Mouse (Mus musculus) CH12.LX (cell line): ENCODE data around the gene Klk5. TPM values are rescaled to one million over a fixed set of nuclear protein-coding genes. Genes with fewer than 3 reads are reported as not detected.
A peak's percentile ranks its signal among the peaks of the same experiment; 100 is the strongest.

Experiments used
- DNase-seq: peaks from one replicate; pipeline ENCODE4 v3.0.0-alpha.2; 2013; ENCODE audit errors: extremely low read depth
- H3K27ac ChIP-seq: 2 replicates; pipeline ENCODE4 v1.5.1; 2012; ENCODE audit warnings: low read depth, mild to moderate bottlenecking, control low read depth, moderate library complexity; ENCODE audit not compliant: insufficient read depth
- H3K27me3 ChIP-seq: replicated peaks from 2 replicates; pipeline ENCODE3; 2012; ENCODE audit warnings: inconsistent platforms
- H3K36me3 ChIP-seq, 2 experiments: replicated peaks in 1 of 2; 2 replicates each; pipeline versions ENCODE3 to v1.6.1; 2012; ENCODE audit warnings: inconsistent platforms in 1 of 2, low read length in 1 of 2, mild to moderate bottlenecking in 1 of 2, mixed read lengths in 1 of 2, moderate library complexity in 1 of 2; ENCODE audit not compliant: control insufficient read depth in 1 of 2, insufficient read depth in 1 of 2
- H3K4me1 ChIP-seq, 2 experiments: 2 replicates each; pipeline ENCODE4 v1.6.1; 2012; ENCODE audit warnings: inconsistent platforms in 1 of 2, moderate library complexity in 1 of 2; ENCODE audit not compliant: insufficient read depth in 2 of 2, control insufficient read depth in 1 of 2
- H3K4me2 ChIP-seq: 2 replicates; pipeline ENCODE4 v1.6.1; 2012; ENCODE audit warnings: low read depth, mild to moderate bottlenecking, control low read depth; ENCODE audit not compliant: poor library complexity, insufficient read depth, severe bottlenecking
- H3K4me3 ChIP-seq, 3 experiments: fragments of 150-350 bp in 1 of 3; sonication (generic) in 1 of 3; replicated peaks in 1 of 3; 2 replicates each; pipeline versions ENCODE3 to v1.5.1; 2011 to 2012; ENCODE audit warnings: low read depth in 2 of 3, low read length in 2 of 3, mild to moderate bottlenecking in 2 of 3, moderate library complexity in 2 of 3, control low read depth in 1 of 3, improper control_type of control experiment in 1 of 3, inconsistent platforms in 1 of 3, mixed read lengths in 1 of 3; ENCODE audit not compliant: poor library complexity in 1 of 3
- H3K79me2 ChIP-seq: replicated peaks from 2 replicates; pipeline ENCODE4 v1.6.1; 2012; ENCODE audit warnings: mild to moderate bottlenecking, moderate library complexity; ENCODE audit not compliant: control insufficient read depth, poor library complexity, insufficient read depth, severe bottlenecking; ENCODE audit errors: extremely low read depth
- H3K9ac ChIP-seq: 2 replicates; pipeline ENCODE4 v1.6.1; 2012; ENCODE audit warnings: low read depth, mild to moderate bottlenecking, control low read depth, moderate library complexity; ENCODE audit not compliant: insufficient read depth
- H3K9me3 ChIP-seq: replicated peaks from 2 replicates; pipeline ENCODE3; 2012; ENCODE audit warnings: low read length, inconsistent platforms, mixed read lengths
- BHLHE40 ChIP-seq: IDR thresholded peaks from 2 replicates; pipeline ENCODE4 v1.6.1; 2011; ENCODE audit warnings: mild to moderate bottlenecking, low read depth, low read length, improper control_type of control experiment
- CHD1 ChIP-seq: IDR thresholded peaks from 2 replicates; pipeline ENCODE4 v1.6.1; 2012; ENCODE audit warnings: low read depth, low read length, improper control_type of control experiment, inconsistent platforms
- CTCF ChIP-seq, 2 experiments: IDR thresholded peaks in 1 of 2; conservative IDR thresholded peaks in 1 of 2; 2 replicates each; pipeline ENCODE4 v1.5.1; 2011 to 2012; ENCODE audit warnings: low read depth in 2 of 2, low read length in 2 of 2, improper control_type of control experiment in 1 of 2, inconsistent platforms in 1 of 2, mild to moderate bottlenecking in 1 of 2, moderate library complexity in 1 of 2
- E2F4 ChIP-seq: IDR thresholded peaks from 2 replicates; pipeline ENCODE4 v1.6.1; 2011; ENCODE audit warnings: low read depth, low read length, improper control_type of control experiment; ENCODE audit not compliant: insufficient replicate concordance
- ELF1 ChIP-seq: IDR thresholded peaks from 2 replicates; pipeline ENCODE4 v1.6.1; 2014; ENCODE audit warnings: low read depth, mild to moderate bottlenecking, inconsistent platforms, low read length, improper control_type of control experiment
- EP300 ChIP-seq: IDR thresholded peaks from 2 replicates; pipeline ENCODE4 v1.6.1; 2011; ENCODE audit warnings: low read length, improper control_type of control experiment
- ETS1 ChIP-seq: conservative IDR thresholded peaks from 2 replicates; pipeline ENCODE4 v1.6.1; 2012; ENCODE audit warnings: low read depth, mild to moderate bottlenecking, inconsistent platforms, low read length, improper control_type of control experiment, moderate library complexity
- GABPA ChIP-seq: IDR thresholded peaks from 2 replicates; pipeline ENCODE4 v1.6.1; 2012; ENCODE audit warnings: low read depth, low read length, improper control_type of control experiment, inconsistent platforms; ENCODE audit not compliant: insufficient replicate concordance
- IRF4 ChIP-seq: IDR thresholded peaks from 2 replicates; pipeline ENCODE4 v1.6.1; 2014; ENCODE audit warnings: low read depth, mild to moderate bottlenecking, inconsistent platforms, low read length, improper control_type of control experiment
- JUND ChIP-seq: conservative IDR thresholded peaks from 2 replicates; pipeline ENCODE4 v1.6.1; 2011; ENCODE audit warnings: low read depth, low read length, improper control_type of control experiment
- MAZ ChIP-seq: IDR thresholded peaks from 2 replicates; pipeline ENCODE4 v1.6.1; 2012; ENCODE audit warnings: low read depth, mild to moderate bottlenecking, inconsistent platforms, low read length, improper control_type of control experiment, moderate library complexity
- MEF2A ChIP-seq: IDR thresholded peaks from 2 replicates; pipeline ENCODE4 v1.6.1; 2014; ENCODE audit warnings: low read depth, mild to moderate bottlenecking, inconsistent platforms, low read length, improper control_type of control experiment, borderline replicate concordance
- MXI1 ChIP-seq: IDR thresholded peaks from 2 replicates; pipeline ENCODE4 v1.6.1; 2011; ENCODE audit warnings: mild to moderate bottlenecking, low read depth, low read length, improper control_type of control experiment
- MYC ChIP-seq: IDR thresholded peaks from 2 replicates; pipeline ENCODE4 v1.6.1; 2011; ENCODE audit warnings: low read depth, mild to moderate bottlenecking, improper control_type of control experiment, low read length
- NELFE ChIP-seq: IDR thresholded peaks from 2 replicates; pipeline ENCODE4 v1.6.1; 2011; ENCODE audit warnings: low read depth, low read length, improper control_type of control experiment
- POLR2AphosphoS2 ChIP-seq: IDR thresholded peaks from 2 replicates; pipeline ENCODE4 v1.6.1; 2011; ENCODE audit warnings: low read depth, low read length, improper control_type of control experiment
- RAD21 ChIP-seq: IDR thresholded peaks from 2 replicates; pipeline ENCODE4 v1.6.1; 2011; ENCODE audit warnings: low read depth, mild to moderate bottlenecking, low read length, improper control_type of control experiment, moderate library complexity
- SIN3A ChIP-seq: IDR thresholded peaks from 2 replicates; pipeline ENCODE4 v1.6.1; 2012; ENCODE audit warnings: low read length, improper control_type of control experiment, inconsistent platforms
- SMC3 ChIP-seq: IDR thresholded peaks from 2 replicates; pipeline ENCODE4 v1.6.1; 2011; ENCODE audit warnings: low read depth, low read length, improper control_type of control experiment
- TBP ChIP-seq: conservative IDR thresholded peaks from 2 replicates; pipeline ENCODE4 v1.6.1; 2011; ENCODE audit warnings: low read depth, low read length, improper control_type of control experiment
- TCF12 ChIP-seq: IDR thresholded peaks from 2 replicates; pipeline ENCODE4 v1.6.1; 2014; ENCODE audit warnings: low read depth, mild to moderate bottlenecking, inconsistent platforms, low read length, improper control_type of control experiment
- USF1 ChIP-seq: IDR thresholded peaks from 2 replicates; pipeline ENCODE4 v1.6.1; 2014; ENCODE audit warnings: low read depth, mild to moderate bottlenecking, inconsistent platforms, low read length, improper control_type of control experiment
- USF2 ChIP-seq: conservative IDR thresholded peaks from 2 replicates; pipeline ENCODE4 v1.6.1; 2011; ENCODE audit warnings: low read depth, low read length, improper control_type of control experiment
- ZC3H11A ChIP-seq: IDR thresholded peaks from 2 replicates; pipeline ENCODE4 v1.6.1; 2012; ENCODE audit warnings: low read depth, mild to moderate bottlenecking, inconsistent platforms, low read length, improper control_type of control experiment
- ZMIZ1 ChIP-seq: IDR thresholded peaks from 2 replicates; pipeline ENCODE4 v1.6.1; 2012; ENCODE audit warnings: low read depth, mild to moderate bottlenecking, inconsistent platforms, low read length, improper control_type of control experiment
- ZNF384 ChIP-seq: IDR thresholded peaks from 2 replicates; pipeline ENCODE4 v1.6.1; 2012; ENCODE audit warnings: low read depth, low read length, improper control_type of control experiment, inconsistent platforms
- dilution Hi-C: fragments of 300-500 bp; cut with MboI; formaldehyde crosslinking; loops from 2 replicates; pipeline ENCODE4 v1.14.3; 2020; ENCODE audit warnings: low sequenced_read_pairs; ENCODE audit not compliant: extremely low pct_unique_long_range_greater_than_20kb, extremely low pct_ligation_motif_present
- in situ Hi-C: fragments of 300-500 bp; cut with MboI; formaldehyde crosslinking; loops from 3 replicates; pipeline ENCODE4 v1.14.3; 2019; ENCODE audit warnings: low sequenced_read_pairs, low pct_ligation_motif_present, low pct_unique_long_range_greater_than_20kb, mixed read lengths
- polyA plus RNA-seq: library from polyadenylated mRNA; unstranded; fragments of >175 nt; gene quantifications from 2 replicates; pipeline ENCODE4 v1.2.1, GENCODE M21; 2012; ENCODE audit warnings: low read depth; ENCODE audit not compliant: insufficient read length
- total RNA-seq, 2 experiments: library from RNA; depleted of rRNA; stranded (reverse); fragments of 300-350 nt in 1 of 2; fragments of >200 nt in 1 of 2; gene quantifications; 2 replicates each; pipeline ENCODE4 v1.2.3; 2012 to 2014

The Klk5 gene
- total and polyA plus RNA-seq, 3 experiments, result not detected

DNA sequence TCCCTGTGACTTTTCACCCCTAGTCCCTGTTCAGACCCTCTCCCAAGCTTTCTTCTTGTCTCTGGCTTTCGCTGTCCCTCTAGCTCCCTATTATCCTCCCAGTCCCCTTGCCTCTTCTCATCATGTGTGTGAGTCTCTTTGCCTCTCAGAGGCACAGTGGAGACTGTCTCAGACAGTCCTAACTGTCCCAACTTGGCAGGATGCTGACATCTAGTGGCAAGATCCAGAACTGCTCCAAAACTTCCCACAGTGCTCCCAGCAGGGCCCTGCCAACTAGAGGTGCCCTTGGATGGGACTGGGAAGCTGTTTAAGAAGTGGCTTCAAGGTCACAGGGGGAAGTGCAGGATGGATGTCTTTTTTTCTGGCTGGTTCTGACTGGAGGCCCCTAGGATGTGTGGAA lies 53.1 kb downstream of the Klk5 start:
- Histone ChIP-seq H3K4me1 (no peaks in the 10 kb centered on the region), H3K9ac (no peak overlapping the region), H3K4me2 (no peak overlapping the region), H3K27ac (no peak overlapping the region), H3K27me3 (peaks cover 73% of the 10 kb centered on the region), H3K9me3 (peaks cover 5% of the 10 kb centered on the region), H3K36me3 (no peaks in the 10 kb centered on the region), H3K79me2 (no peaks in the 10 kb centered on the region), H3K4me3 (no peak overlapping the region)
- DNase-seq, result peak; percentile 69
- in situ Hi-C loops, result loop anchor here (10.0 kb wide), 1 partner anchor 210 kb away; no protein-coding TSS in a partner anchor
- dilution Hi-C loops, result no loop called here
- peak; percentile 46 for TF ChIP-seq ZC3H11A
- TF ChIP-seq MXI1, result no peak
- TF ChIP-seq ELF1, result no peak
- no peak for TF ChIP-seq MYC
- 0 out of 2 replicates have a peak, but pooled peaks have one; percentile 16 for TF ChIP-seq IRF4
- TF ChIP-seq USF1, result no peak
- no peak for TF ChIP-seq E2F4
- peak; percentile 91 for TF ChIP-seq RAD21
- no peak for TF ChIP-seq GABPA
- TF ChIP-seq MAZ, result no peak
- no peak for TF ChIP-seq EP300
- no peak for TF ChIP-seq TCF12
- no peak for TF ChIP-seq BHLHE40
- TF ChIP-seq CHD1, result no peak
- TF ChIP-seq SMC3, result peak; percentile 84
- no peak for TF ChIP-seq SIN3A
- no peak for TF ChIP-seq MEF2A
- TF ChIP-seq ETS1, result no peak
- TF ChIP-seq NELFE, result peak; percentile 29; the same call in 1 of the 2 replicates
- TF ChIP-seq JUND, result no peak
- TF ChIP-seq ZNF384, result no peak
- TF ChIP-seq TBP, result no peak
- TF ChIP-seq USF2, result no peak
- TF ChIP-seq CTCF (conservative IDR thresholded peaks at IDR 0.05 in 1 of 2, IDR thresholded peaks at IDR 0.05 in 1 of 2; ENCODE audit: low read depth in 2 of 2, low read length in 2 of 2), result peak; percentile 72 to 95
- TF ChIP-seq ZMIZ1, result no peak
- no peak for TF ChIP-seq POLR2AphosphoS2

Other genes starting within 250 kb of the Klk5 start
Only the 20 nearest of the 21 such genes appear.
- not detected in 2 replicates for gene Ceacam18, start 207.3 kb upstream of the Klk5 start, total RNA-seq (2012; rRNA removed)
- gene Ceacam18, start 207.3 kb upstream of the Klk5 start, total RNA-seq (2014; rRNA removed), result not detected in 2 replicates
- gene Ceacam18, start 207.3 kb upstream of the Klk5 start, polyA plus RNA-seq, result not detected in 2 replicates
- gene Siglece, start 181.8 kb upstream of the Klk5 start, total RNA-seq (2012; rRNA removed), result not detected in 2 replicates
- 0.14 TPM in 1 of 2 replicates, not detected in the other for gene Siglece, start 181.8 kb upstream of the Klk5 start, total RNA-seq (2014; rRNA removed)
- gene Siglece, start 181.8 kb upstream of the Klk5 start, polyA plus RNA-seq, result 0.14 and 0.23 TPM in 2 replicates
- gene Ctu1, start 170.0 kb upstream of the Klk5 start, total RNA-seq (2012; rRNA removed), result 6.9 and 7.8 TPM in 2 replicates
- gene Ctu1, start 170.0 kb upstream of the Klk5 start, total RNA-seq (2014; rRNA removed), result 7.2 TPM in 2 replicates
- gene Ctu1, start 170.0 kb upstream of the Klk5 start, polyA plus RNA-seq, result 5.3 and 5.5 TPM in 2 replicates
- gene Klk14, start 151.6 kb upstream of the Klk5 start, total RNA-seq (2012; rRNA removed), result not detected in 2 replicates
- not detected in 2 replicates for gene Klk14, start 151.6 kb upstream of the Klk5 start, total RNA-seq (2014; rRNA removed)
- not detected in 2 replicates for gene Klk14, start 151.6 kb upstream of the Klk5 start, polyA plus RNA-seq
- not detected in 2 replicates for gene Klk13, start 129.4 kb upstream of the Klk5 start, total RNA-seq (2012; rRNA removed)
- not detected in 2 replicates for gene Klk13, start 129.4 kb upstream of the Klk5 start, total RNA-seq (2014; rRNA removed)
- not detected in 2 replicates for gene Klk13, start 129.4 kb upstream of the Klk5 start, polyA plus RNA-seq
- not detected in 2 replicates for gene Klk12, start 73.1 kb upstream of the Klk5 start, total RNA-seq (2012; rRNA removed)
- gene Klk12, start 73.1 kb upstream of the Klk5 start, total RNA-seq (2014; rRNA removed), result not detected in 2 replicates
- not detected in 2 replicates for gene Klk12, start 73.1 kb upstream of the Klk5 start, polyA plus RNA-seq
- not detected in 2 replicates for gene Klk11, start 67.4 kb upstream of the Klk5 start, total RNA-seq (2012; rRNA removed)
- not detected in 2 replicates for gene Klk11, start 67.4 kb upstream of the Klk5 start, total RNA-seq (2014; rRNA removed)
- not detected in 2 replicates for gene Klk11, start 67.4 kb upstream of the Klk5 start, polyA plus RNA-seq
- not detected in 2 replicates for gene Klk10, start 60.9 kb upstream of the Klk5 start, total RNA-seq (2012; rRNA removed)
- gene Klk10, start 60.9 kb upstream of the Klk5 start, total RNA-seq (2014; rRNA removed), result not detected in 2 replicates
- not detected in 2 replicates for gene Klk10, start 60.9 kb upstream of the Klk5 start, polyA plus RNA-seq
- gene Klk9, start 50.1 kb upstream of the Klk5 start, total RNA-seq (2012; rRNA removed), result 0.08 TPM in 1 of 2 replicates, not detected in the other
- gene Klk9, start 50.1 kb upstream of the Klk5 start, total RNA-seq (2014; rRNA removed), result not detected in 2 replicates
- not detected in 2 replicates for gene Klk9, start 50.1 kb upstream of the Klk5 start, polyA plus RNA-seq
- gene Klk8, start 44.4 kb upstream of the Klk5 start, total RNA-seq (2012; rRNA removed), result 43.5 and 51.2 TPM in 2 replicates
- gene Klk8, start 44.4 kb upstream of the Klk5 start, total RNA-seq (2014; rRNA removed), result 2.3 and 5.5 TPM in 2 replicates
- 5.0 and 5.3 TPM in 2 replicates for gene Klk8, start 44.4 kb upstream of the Klk5 start, polyA plus RNA-seq
- not detected in 2 replicates for gene Klk7, start 30.7 kb upstream of the Klk5 start, total RNA-seq (2012; rRNA removed)
- gene Klk7, start 30.7 kb upstream of the Klk5 start, total RNA-seq (2014; rRNA removed), result not detected in 2 replicates
- gene Klk7, start 30.7 kb upstream of the Klk5 start, polyA plus RNA-seq, result not detected in 2 replicates
- not detected in 2 replicates for gene Klk6, start 17.5 kb upstream of the Klk5 start, total RNA-seq (2012; rRNA removed)
- not detected in 2 replicates for gene Klk6, start 17.5 kb upstream of the Klk5 start, total RNA-seq (2014; rRNA removed)
- not detected in 2 replicates for gene Klk6, start 17.5 kb upstream of the Klk5 start, polyA plus RNA-seq
- not detected in 2 replicates for gene Klk4, start 39.2 kb downstream of the Klk5 start, total RNA-seq (2012; rRNA removed)
- gene Klk4, start 39.2 kb downstream of the Klk5 start, total RNA-seq (2014; rRNA removed), result not detected in 2 replicates
- gene Klk4, start 39.2 kb downstream of the Klk5 start, polyA plus RNA-seq, result 0.26 TPM in 1 of 2 replicates, not detected in the other
- gene Klk15, start 91.8 kb downstream of the Klk5 start, total RNA-seq (2012; rRNA removed), result not detected in 2 replicates
- not detected in 2 replicates for gene Klk15, start 91.8 kb downstream of the Klk5 start, total RNA-seq (2014; rRNA removed)
- gene Klk15, start 91.8 kb downstream of the Klk5 start, polyA plus RNA-seq, result not detected in 2 replicates
- not detected in 2 replicates for gene Klk1b8, start 108.7 kb downstream of the Klk5 start, total RNA-seq (2012; rRNA removed)
- gene Klk1b8, start 108.7 kb downstream of the Klk5 start, total RNA-seq (2014; rRNA removed), result not detected in 2 replicates
- not detected in 2 replicates for gene Klk1b8, start 108.7 kb downstream of the Klk5 start, polyA plus RNA-seq
- gene Klk1b1, start 124.8 kb downstream of the Klk5 start, total RNA-seq (2012; rRNA removed), result not detected in 2 replicates
- not detected in 2 replicates for gene Klk1b1, start 124.8 kb downstream of the Klk5 start, total RNA-seq (2014; rRNA removed)
- not detected in 2 replicates for gene Klk1b1, start 124.8 kb downstream of the Klk5 start, polyA plus RNA-seq
- gene Klk1b9, start 134.1 kb downstream of the Klk5 start, total RNA-seq (2012; rRNA removed), result not detected in 2 replicates
- not detected in 2 replicates for gene Klk1b9, start 134.1 kb downstream of the Klk5 start, total RNA-seq (2014; rRNA removed)
- gene Klk1b9, start 134.1 kb downstream of the Klk5 start, polyA plus RNA-seq, result not detected in 2 replicates
- gene Klk1b11, start 153.9 kb downstream of the Klk5 start, total RNA-seq (2012; rRNA removed), result not detected in 2 replicates
- gene Klk1b11, start 153.9 kb downstream of the Klk5 start, total RNA-seq (2014; rRNA removed), result not detected in 2 replicates
- not detected in 2 replicates for gene Klk1b11, start 153.9 kb downstream of the Klk5 start, polyA plus RNA-seq
- not detected in 2 replicates for gene Klk1b26, start 170.2 kb downstream of the Klk5 start, total RNA-seq (2012; rRNA removed)
- not detected in 2 replicates for gene Klk1b26, start 170.2 kb downstream of the Klk5 start, total RNA-seq (2014; rRNA removed)
- not detected in 2 replicates for gene Klk1b26, start 170.2 kb downstream of the Klk5 start, polyA plus RNA-seq
- 0.29 TPM in 1 of 2 replicates, not detected in the other for gene Klk1b27, start 210.3 kb downstream of the Klk5 start, total RNA-seq (2012; rRNA removed)
- gene Klk1b27, start 210.3 kb downstream of the Klk5 start, total RNA-seq (2014; rRNA removed), result 0.69 and 0.75 TPM in 2 replicates
- not detected in 2 replicates for gene Klk1b27, start 210.3 kb downstream of the Klk5 start, polyA plus RNA-seq